Mouse (Mus musculus): ENCODE data around the gene Mepce.

DNA sequence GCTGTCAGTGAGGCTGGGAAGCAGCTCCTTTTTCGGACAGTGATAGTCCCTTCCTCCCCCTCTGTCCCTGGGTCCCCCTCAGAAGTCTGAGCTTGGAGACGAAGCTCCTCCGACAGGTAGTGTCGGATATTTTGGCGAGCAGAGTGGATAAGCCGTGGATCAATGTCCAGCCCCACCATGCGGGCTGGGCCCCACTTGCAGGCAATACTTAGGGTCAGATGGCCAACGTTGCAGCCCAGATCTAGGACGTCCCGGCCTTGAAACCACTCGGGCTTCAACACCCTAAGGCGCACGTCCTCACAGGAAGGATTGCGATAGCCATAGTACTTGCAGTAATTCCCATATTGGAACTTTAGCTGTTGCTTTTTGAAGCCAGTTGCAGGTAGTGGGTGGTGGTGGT is 2.9 kb downstream of the Mepce start:
- TF ChIP-seq CTCF (conservative IDR thresholded peaks at IDR 0.05; ENCODE audit: low read length) (no peak), NANOG (IDR thresholded peaks at IDR 0.05; ENCODE audit: borderline replicate concordance, low read length) (no peak)
